Mouse (Mus musculus) CH12.LX (cell line): ENCODE results near the gene Rasl10b. TPM values are rescaled to one million over a fixed set of nuclear protein-coding genes. Genes with fewer than 3 reads are reported as not detected.

ENCODE experiments used
- DNase-seq: peaks from one replicate; pipeline ENCODE4 v3.0.0-alpha.2; 2013; ENCODE audit errors: extremely low read depth
- H3K27ac ChIP-seq: 2 replicates; pipeline ENCODE4 v1.5.1; 2012; ENCODE audit warnings: low read depth, mild to moderate bottlenecking, control low read depth, moderate library complexity; ENCODE audit not compliant: insufficient read depth
- H3K27me3 ChIP-seq: replicated peaks from 2 replicates; pipeline ENCODE3; 2012; ENCODE audit warnings: inconsistent platforms
- H3K36me3 ChIP-seq, 2 experiments: replicated peaks in 1 of 2; 2 replicates each; pipeline versions ENCODE3 to v1.6.1; 2012; ENCODE audit warnings: inconsistent platforms in 1 of 2, low read length in 1 of 2, mild to moderate bottlenecking in 1 of 2, mixed read lengths in 1 of 2, moderate library complexity in 1 of 2; ENCODE audit not compliant: control insufficient read depth in 1 of 2, insufficient read depth in 1 of 2
- H3K4me1 ChIP-seq, 2 experiments: 2 replicates each; pipeline ENCODE4 v1.6.1; 2012; ENCODE audit warnings: inconsistent platforms in 1 of 2, moderate library complexity in 1 of 2; ENCODE audit not compliant: insufficient read depth in 2 of 2, control insufficient read depth in 1 of 2
- H3K4me2 ChIP-seq: 2 replicates; pipeline ENCODE4 v1.6.1; 2012; ENCODE audit warnings: low read depth, mild to moderate bottlenecking, control low read depth; ENCODE audit not compliant: poor library complexity, insufficient read depth, severe bottlenecking
- H3K4me3 ChIP-seq, 3 experiments: fragments of 150-350 bp in 1 of 3; sonication (generic) in 1 of 3; replicated peaks in 1 of 3; 2 replicates each; pipeline versions ENCODE3 to v1.5.1; 2011 to 2012; ENCODE audit warnings: low read depth in 2 of 3, low read length in 2 of 3, mild to moderate bottlenecking in 2 of 3, moderate library complexity in 2 of 3, control low read depth in 1 of 3, improper control_type of control experiment in 1 of 3, inconsistent platforms in 1 of 3, mixed read lengths in 1 of 3; ENCODE audit not compliant: poor library complexity in 1 of 3
- H3K79me2 ChIP-seq: replicated peaks from 2 replicates; pipeline ENCODE4 v1.6.1; 2012; ENCODE audit warnings: mild to moderate bottlenecking, moderate library complexity; ENCODE audit not compliant: control insufficient read depth, poor library complexity, insufficient read depth, severe bottlenecking; ENCODE audit errors: extremely low read depth
- H3K9ac ChIP-seq: 2 replicates; pipeline ENCODE4 v1.6.1; 2012; ENCODE audit warnings: low read depth, mild to moderate bottlenecking, control low read depth, moderate library complexity; ENCODE audit not compliant: insufficient read depth
- H3K9me3 ChIP-seq: replicated peaks from 2 replicates; pipeline ENCODE3; 2012; ENCODE audit warnings: low read length, inconsistent platforms, mixed read lengths
- BHLHE40 ChIP-seq: IDR thresholded peaks from 2 replicates; pipeline ENCODE4 v1.6.1; 2011; ENCODE audit warnings: mild to moderate bottlenecking, low read depth, low read length, improper control_type of control experiment
- CHD2 ChIP-seq: IDR thresholded peaks from 2 replicates; pipeline ENCODE4 v1.6.1; 2011; ENCODE audit warnings: low read length, improper control_type of control experiment
- CTCF ChIP-seq, 2 experiments: IDR thresholded peaks in 1 of 2; conservative IDR thresholded peaks in 1 of 2; 2 replicates each; pipeline ENCODE4 v1.5.1; 2011 to 2012; ENCODE audit warnings: low read depth in 2 of 2, low read length in 2 of 2, improper control_type of control experiment in 1 of 2, inconsistent platforms in 1 of 2, mild to moderate bottlenecking in 1 of 2, moderate library complexity in 1 of 2
- E2F4 ChIP-seq: IDR thresholded peaks from 2 replicates; pipeline ENCODE4 v1.6.1; 2011; ENCODE audit warnings: low read depth, low read length, improper control_type of control experiment; ENCODE audit not compliant: insufficient replicate concordance
- ELF1 ChIP-seq: IDR thresholded peaks from 2 replicates; pipeline ENCODE4 v1.6.1; 2014; ENCODE audit warnings: low read depth, mild to moderate bottlenecking, inconsistent platforms, low read length, improper control_type of control experiment
- EP300 ChIP-seq: IDR thresholded peaks from 2 replicates; pipeline ENCODE4 v1.6.1; 2011; ENCODE audit warnings: low read length, improper control_type of control experiment
- ETS1 ChIP-seq: conservative IDR thresholded peaks from 2 replicates; pipeline ENCODE4 v1.6.1; 2012; ENCODE audit warnings: low read depth, mild to moderate bottlenecking, inconsistent platforms, low read length, improper control_type of control experiment, moderate library complexity
- GABPA ChIP-seq: IDR thresholded peaks from 2 replicates; pipeline ENCODE4 v1.6.1; 2012; ENCODE audit warnings: low read depth, low read length, improper control_type of control experiment, inconsistent platforms; ENCODE audit not compliant: insufficient replicate concordance
- HCFC1 ChIP-seq: IDR thresholded peaks from 2 replicates; pipeline ENCODE4 v1.6.1; 2012; ENCODE audit warnings: low read depth, mild to moderate bottlenecking, inconsistent platforms, low read length, improper control_type of control experiment
- IRF4 ChIP-seq: IDR thresholded peaks from 2 replicates; pipeline ENCODE4 v1.6.1; 2014; ENCODE audit warnings: low read depth, mild to moderate bottlenecking, inconsistent platforms, low read length, improper control_type of control experiment
- JUND ChIP-seq: conservative IDR thresholded peaks from 2 replicates; pipeline ENCODE4 v1.6.1; 2011; ENCODE audit warnings: low read depth, low read length, improper control_type of control experiment
- KAT2A ChIP-seq: IDR thresholded peaks from 2 replicates; pipeline ENCODE4 v1.6.1; 2012; ENCODE audit warnings: low read length, improper control_type of control experiment, inconsistent platforms; ENCODE audit not compliant: insufficient replicate concordance
- MXI1 ChIP-seq: IDR thresholded peaks from 2 replicates; pipeline ENCODE4 v1.6.1; 2011; ENCODE audit warnings: mild to moderate bottlenecking, low read depth, low read length, improper control_type of control experiment
- MYC ChIP-seq: IDR thresholded peaks from 2 replicates; pipeline ENCODE4 v1.6.1; 2011; ENCODE audit warnings: low read depth, mild to moderate bottlenecking, improper control_type of control experiment, low read length
- NRF1 ChIP-seq: IDR thresholded peaks from 2 replicates; pipeline ENCODE4 v1.6.1; 2014; ENCODE audit warnings: low read depth, mild to moderate bottlenecking, inconsistent platforms, low read length, improper control_type of control experiment, moderate library complexity
- PAX5 ChIP-seq: IDR thresholded peaks from 2 replicates; pipeline ENCODE4 v1.6.1; 2012; ENCODE audit warnings: low read length, inconsistent platforms, mixed read lengths
- POLR2A ChIP-seq: IDR thresholded peaks from 2 replicates; pipeline ENCODE4 v1.6.1; 2011; ENCODE audit warnings: low read depth, mild to moderate bottlenecking, improper control_type of control experiment, low read length
- POLR2AphosphoS2 ChIP-seq: IDR thresholded peaks from 2 replicates; pipeline ENCODE4 v1.6.1; 2011; ENCODE audit warnings: low read depth, low read length, improper control_type of control experiment
- RAD21 ChIP-seq: IDR thresholded peaks from 2 replicates; pipeline ENCODE4 v1.6.1; 2011; ENCODE audit warnings: low read depth, mild to moderate bottlenecking, low read length, improper control_type of control experiment, moderate library complexity
- RCOR1 ChIP-seq: conservative IDR thresholded peaks from 2 replicates; pipeline ENCODE4 v1.6.1; 2012; ENCODE audit warnings: low read depth, mild to moderate bottlenecking, inconsistent platforms, low read length, improper control_type of control experiment
- TBP ChIP-seq: conservative IDR thresholded peaks from 2 replicates; pipeline ENCODE4 v1.6.1; 2011; ENCODE audit warnings: low read depth, low read length, improper control_type of control experiment
- TCF12 ChIP-seq: IDR thresholded peaks from 2 replicates; pipeline ENCODE4 v1.6.1; 2014; ENCODE audit warnings: low read depth, mild to moderate bottlenecking, inconsistent platforms, low read length, improper control_type of control experiment
- UBTF ChIP-seq: IDR thresholded peaks from 2 replicates; pipeline ENCODE4 v1.6.1; 2012; ENCODE audit warnings: low read depth, mild to moderate bottlenecking, inconsistent platforms, low read length, improper control_type of control experiment, moderate library complexity
- USF1 ChIP-seq: IDR thresholded peaks from 2 replicates; pipeline ENCODE4 v1.6.1; 2014; ENCODE audit warnings: low read depth, mild to moderate bottlenecking, inconsistent platforms, low read length, improper control_type of control experiment
- ZKSCAN1 ChIP-seq: IDR thresholded peaks from 2 replicates; pipeline ENCODE4 v1.6.1; 2012; ENCODE audit warnings: low read depth, inconsistent platforms, low read length, improper control_type of control experiment, borderline replicate concordance
- dilution Hi-C: fragments of 300-500 bp; cut with MboI; formaldehyde crosslinking; loops from 2 replicates; pipeline ENCODE4 v1.14.3; 2020; ENCODE audit warnings: low sequenced_read_pairs; ENCODE audit not compliant: extremely low pct_unique_long_range_greater_than_20kb, extremely low pct_ligation_motif_present
- in situ Hi-C: fragments of 300-500 bp; cut with MboI; formaldehyde crosslinking; loops from 3 replicates; pipeline ENCODE4 v1.14.3; 2019; ENCODE audit warnings: low sequenced_read_pairs, low pct_ligation_motif_present, low pct_unique_long_range_greater_than_20kb, mixed read lengths
- polyA plus RNA-seq: library from polyadenylated mRNA; unstranded; fragments of >175 nt; gene quantifications from 2 replicates; pipeline ENCODE4 v1.2.1, GENCODE M21; 2012; ENCODE audit warnings: low read depth; ENCODE audit not compliant: insufficient read length
- total RNA-seq, 2 experiments: library from RNA; depleted of rRNA; stranded (reverse); fragments of 300-350 nt in 1 of 2; fragments of >200 nt in 1 of 2; gene quantifications; 2 replicates each; pipeline ENCODE4 v1.2.3; 2012 to 2014

Gene Rasl10b
- total and polyA plus RNA-seq, 3 experiments, result 0.42 TPM; not detected in 2

GRCm38 (mm10) chr11:83432533-83432932 lies 23.6 kb downstream of the Rasl10b start:
- dilution Hi-C loops, result no loop called here
- in situ Hi-C loops, result no loop called here

DNA sequence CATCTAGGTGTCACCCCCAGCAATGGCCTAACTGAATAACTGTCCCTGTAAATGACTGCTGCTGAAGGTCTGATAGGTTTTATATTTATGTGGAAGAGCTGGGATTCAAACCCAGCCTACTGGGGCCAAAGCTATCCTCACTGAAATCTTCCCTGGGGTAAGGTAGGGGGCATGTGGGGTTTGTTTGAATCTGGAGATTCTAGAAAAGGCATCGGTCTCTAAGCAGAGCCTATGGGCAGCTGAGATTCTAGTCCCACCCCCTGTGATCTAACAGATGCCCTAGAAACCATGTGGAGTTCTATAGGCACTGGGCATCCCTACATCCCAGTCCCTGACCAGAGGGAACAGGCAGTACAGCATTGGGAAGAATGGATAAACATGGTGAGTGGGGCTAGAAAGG lies 28.4 kb downstream of the Rasl10b start, which contains the start of gene 1700020L24Rik:
TSS of gene 1700020L24Rik (plus strand) at position 301 of the 400 bp plus-strand sequence.
- in situ Hi-C loops, result no loop called here
- dilution Hi-C loops, result no loop called here
- DNase-seq, result no peak
- H3K9ac ChIP-seq, result no peak within 1 kb of the TSS
- no peak within 1 kb of the TSS for H3K4me3 ChIP-seq
- no peak within 1 kb of the TSS for H3K4me2 ChIP-seq
- TF ChIP-seq CTCF (conservative IDR thresholded peaks at IDR 0.05 in 1 of 2, IDR thresholded peaks at IDR 0.05 in 1 of 2; ENCODE audit: low read depth in 2 of 2, low read length in 2 of 2) (no peak), CHD2 (no peak), MXI1 (no peak), POLR2A (no peak), POLR2AphosphoS2 (no peak), TBP (no peak), MYC (no peak), GABPA (no peak), ELF1 (no peak), BHLHE40 (no peak), IRF4 (no peak), JUND (no peak), RCOR1 (no peak), ETS1 (no peak), RAD21 (no peak), NRF1 (no peak), TCF12 (no peak), UBTF (no peak), E2F4 (no peak)
- H3K27ac ChIP-seq, result no peak within 1 kb of the TSS
- H3K27me3 ChIP-seq, result peaks cover 75% of the 10 kb centered on the region
- H3K79me2 ChIP-seq, result no peaks in the 10 kb centered on the region
- H3K36me3 ChIP-seq, result no peaks in the 10 kb centered on the region
- H3K9me3 ChIP-seq, result peaks cover 8% of the 10 kb centered on the region
- peaks cover 0 to 6% of the 10 kb centered on the region in 2 experiments; a peak in 2 of 4 replicates for H3K4me1 ChIP-seq

More at GRCm38 (mm10) chr11:83432533-83432932, 23.6 kb downstream of the Rasl10b start:
- Histone ChIP-seq H3K9ac (no peak overlapping the region), H3K27me3 (peaks cover 87% of the 10 kb centered on the region)
- no peak for TF ChIP-seq KAT2A
- no peak for TF ChIP-seq MYC
- no peak for TF ChIP-seq RCOR1
- no peak for TF ChIP-seq HCFC1
- TF ChIP-seq MXI1, result no peak
- no peak for TF ChIP-seq GABPA
- TF ChIP-seq UBTF, result no peak
- TF ChIP-seq USF1, result no peak
- no peak for TF ChIP-seq POLR2AphosphoS2
- TF ChIP-seq TBP, result no peak
- no peak for TF ChIP-seq ZKSCAN1
- TF ChIP-seq PAX5, result no peak
- TF ChIP-seq CHD2, result no peak
- TF ChIP-seq POLR2A, result no peak
- no peak for TF ChIP-seq JUND
- TF ChIP-seq EP300, result no peak
- TF ChIP-seq ETS1, result no peak
- TF ChIP-seq, all 38 proteins: peak for 0
- DNase-seq, result no peak
- peaks cover 0 to under 1% of the 10 kb centered on the region in 2 experiments; a peak in 2 of 4 replicates for H3K4me1 ChIP-seq
- no peaks in the 10 kb centered on the region for H3K79me2 ChIP-seq
- H3K9me3 ChIP-seq, result peaks cover 8% of the 10 kb centered on the region
- H3K4me2 ChIP-seq, result no peak overlapping the region
- H3K27ac ChIP-seq, result no peak overlapping the region
- H3K4me3 ChIP-seq, result no peak overlapping the region
- no peaks in the 10 kb centered on the region for H3K36me3 ChIP-seq
